In genomic region chr6:131367101-131367500, GRCm38 (mm10) we compare ENCODE assay signal across 9 mouse cellular contexts. TPM values are rescaled to one million over a fixed set of nuclear protein-coding genes. Genes with fewer than 3 reads are reported as not detected.
DNase-seq lines count a peak whose midpoint lies in the region; ATAC-seq and TF ChIP-seq lines count a peak whose summit lies in the region.
"Had no signal": no experiment of that assay in that cellular context is flagged by ENCODE, and none has a peak within 500 bp of the region (broad histone marks: within the 10 kb centered on the region; RNA-seq: fewer than 3 reads in every experiment).

No protein-coding gene starts in this region.

- no peaks in the 10 kb centered on the region for H3K9me3 ChIP-seq in embryonic facial prominence, embryonic 11.5 days (replicated peaks; ENCODE audit: control insufficient read depth, low read length)
- H3K9me3 ChIP-seq in embryonic facial prominence, embryonic 10.5 days = no peaks in the 10 kb centered on the region
- H3K9me3 ChIP-seq in midbrain, embryonic 11.5 days (ENCODE audit: control insufficient read depth, low read length) = no peaks in the 10 kb centered on the region
- no peaks in the 10 kb centered on the region for H3K9me3 ChIP-seq in midbrain, embryonic 10.5 days (replicated peaks)
- H3K9me3 ChIP-seq in midbrain, embryonic 15.5 days = no peaks in the 10 kb centered on the region
- H3K9me3 ChIP-seq: heart, embryonic 13.5 days had no signal

- DNase-seq in embryonic facial prominence, embryonic 11.5 days (ENCODE audit: low spot score) = peak; percentile 30
- DNase-seq in embryonic facial prominence, embryonic 10.5 days (ENCODE audit: low spot score) = no peak
- DNase-seq in midbrain, embryonic 11.5 days (ENCODE audit: low spot score, missing footprints) = peak; percentile 71
- DNase-seq in midbrain, embryonic 10.5 days (ENCODE audit: low spot score) = no peak
- peak; percentile 77 for DNase-seq in adipocyte (ENCODE audit: low spot score)
- peak; percentile 60 for DNase-seq in kidney, adult 2 months
- DNase-seq in adrenal gland, adult 2 months = no peak

- TF ChIP-seq POLR2A in kidney, adult 2 months (IDR thresholded peaks at IDR 0.05; ENCODE audit: low read depth, low read length) = no peak

- H3K9ac ChIP-seq in embryonic facial prominence, embryonic 11.5 days (replicated peaks; ENCODE audit: low read length) = no peak overlapping the region
- H3K9ac ChIP-seq in midbrain, embryonic 11.5 days (ENCODE audit: low read length) = no peak overlapping the region
- H3K9ac ChIP-seq in midbrain, embryonic 15.5 days = no peak overlapping the region
- H3K9ac ChIP-seq: heart, embryonic 13.5 days had no signal

- peak; percentile 63 for TF ChIP-seq CTCF in kidney, adult 2 months (conservative IDR thresholded peaks at IDR 0.05; ENCODE audit: insufficient read depth, insufficient read length, low read depth, low read length)

- H3K4me1 ChIP-seq in embryonic facial prominence, embryonic 11.5 days (ENCODE audit: control insufficient read depth, insufficient read depth, low read length) = no peaks in the 10 kb centered on the region
- no peaks in the 10 kb centered on the region for H3K4me1 ChIP-seq in embryonic facial prominence, embryonic 10.5 days
- H3K4me1 ChIP-seq in midbrain, embryonic 11.5 days (ENCODE audit: control insufficient read depth, insufficient read depth, low read length) = no peaks in the 10 kb centered on the region
- H3K4me1 ChIP-seq in midbrain, embryonic 10.5 days = no peaks in the 10 kb centered on the region
- peaks cover 5% of the 10 kb centered on the region; the same call in 1 of the 2 replicates for H3K4me1 ChIP-seq in kidney, adult 2 months (ENCODE audit: control insufficient read depth, insufficient read depth, low read length)
- H3K4me1 ChIP-seq in midbrain, embryonic 15.5 days = no peaks in the 10 kb centered on the region

- H3K4me2 ChIP-seq in embryonic facial prominence, embryonic 11.5 days (ENCODE audit: low read depth, low read length) = no peak overlapping the region
- no peak overlapping the region for H3K4me2 ChIP-seq in midbrain, embryonic 11.5 days
- no peak overlapping the region for H3K4me2 ChIP-seq in midbrain, embryonic 15.5 days
- H3K4me2 ChIP-seq: heart, embryonic 13.5 days had no signal

- peaks cover 3% of the 10 kb centered on the region; the same call in 1 of the 2 replicates for H3K36me3 ChIP-seq in embryonic facial prominence, embryonic 11.5 days (replicated peaks; ENCODE audit: control insufficient read depth, insufficient read depth, low read depth, low read length)
- peaks cover 87% of the 10 kb centered on the region for H3K36me3 ChIP-seq in embryonic facial prominence, embryonic 10.5 days (replicated peaks)
- H3K36me3 ChIP-seq in midbrain, embryonic 11.5 days (ENCODE audit: control insufficient read depth, insufficient read depth, low read length) = peaks cover 7% of the 10 kb centered on the region
- peaks cover 88% of the 10 kb centered on the region for H3K36me3 ChIP-seq in midbrain, embryonic 10.5 days
- H3K36me3 ChIP-seq in kidney, adult 2 months (ENCODE audit: control insufficient read depth, insufficient read depth, low read length) = no peaks in the 10 kb centered on the region; the same call in none of the 2 replicates
- peaks cover 16% of the 10 kb centered on the region; the same call in 1 of the 2 replicates for H3K36me3 ChIP-seq in midbrain, embryonic 15.5 days (replicated peaks)

- no peak for ATAC-seq in embryonic facial prominence, embryonic 11.5 days (replicated peaks; ENCODE audit: insufficient number of reproducible peaks, low FRiP score, low TSS enrichment, low read depth)
- peak; percentile 50; the same call in 1 of the 2 replicates for ATAC-seq in midbrain, embryonic 11.5 days (ENCODE audit: low FRiP score)
- ATAC-seq in midbrain, embryonic 15.5 days (replicated peaks) = peak; percentile 45; the same call in 1 of the 2 replicates

- no peaks in the 10 kb centered on the region for H3K27me3 ChIP-seq in embryonic facial prominence, embryonic 11.5 days (ENCODE audit: control insufficient read depth, insufficient read depth, low read length)
- H3K27me3 ChIP-seq in embryonic facial prominence, embryonic 10.5 days (replicated peaks; ENCODE audit: low read depth, poor library complexity, severe bottlenecking) = no peaks in the 10 kb centered on the region
- H3K27me3 ChIP-seq in midbrain, embryonic 11.5 days (ENCODE audit: control insufficient read depth, insufficient read depth, low read length) = no peaks in the 10 kb centered on the region
- no peaks in the 10 kb centered on the region for H3K27me3 ChIP-seq in midbrain, embryonic 10.5 days (ENCODE audit: low read depth, poor library complexity, severe bottlenecking)
- no peaks in the 10 kb centered on the region for H3K27me3 ChIP-seq in kidney, adult 2 months (replicated peaks; ENCODE audit: control insufficient read depth, insufficient read depth, low read length)
- H3K27me3 ChIP-seq in midbrain, embryonic 15.5 days (replicated peaks) = no peaks in the 10 kb centered on the region
- H3K27me3 ChIP-seq: heart, embryonic 13.5 days had no signal

- no peak overlapping the region for H3K4me3 ChIP-seq in embryonic facial prominence, embryonic 11.5 days (ENCODE audit: low read depth, low read length)
- H3K4me3 ChIP-seq in embryonic facial prominence, embryonic 10.5 days = no peak overlapping the region
- no peak overlapping the region for H3K4me3 ChIP-seq in midbrain, embryonic 11.5 days (ENCODE audit: low read depth, low read length)
- no peak overlapping the region for H3K4me3 ChIP-seq in midbrain, embryonic 10.5 days
- no peak overlapping the region for H3K4me3 ChIP-seq in kidney, adult 2 months (ENCODE audit: insufficient read depth, low read depth, low read length)
- no peak overlapping the region for H3K4me3 ChIP-seq in midbrain, embryonic 15.5 days
- H3K4me3 ChIP-seq: heart, embryonic 13.5 days had no signal

- H3K27ac ChIP-seq in embryonic facial prominence, embryonic 11.5 days (replicated peaks; ENCODE audit: low read depth, low read length) = no peak overlapping the region
- H3K27ac ChIP-seq in embryonic facial prominence, embryonic 10.5 days (replicated peaks) = no peak overlapping the region
- H3K27ac ChIP-seq in midbrain, embryonic 11.5 days (ENCODE audit: low read depth, low read length) = no peak overlapping the region
- H3K27ac ChIP-seq in midbrain, embryonic 10.5 days (replicated peaks) = no peak overlapping the region
- no peak overlapping the region for H3K27ac ChIP-seq in kidney, adult 2 months (ENCODE audit: insufficient read depth, low read depth, low read length)
- no peak overlapping the region for H3K27ac ChIP-seq in midbrain, embryonic 15.5 days
- H3K27ac ChIP-seq: heart, embryonic 13.5 days had no signal

- WGBS in embryonic facial prominence, embryonic 11.5 days = 49% methylated on average over 4 of the region's 4 CpGs
- WGBS in embryonic facial prominence, embryonic 10.5 days = 53% methylated on average over 4 of the region's 4 CpGs
- 50% methylated on average over 4 of the region's 4 CpGs for WGBS in midbrain, embryonic 11.5 days
- WGBS in midbrain, embryonic 10.5 days = 66% methylated on average over 4 of the region's 4 CpGs
- WGBS in kidney, adult 2 months = 27% methylated on average over 4 of the region's 4 CpGs
- WGBS in midbrain, embryonic 15.5 days = 52% methylated on average over 4 of the region's 4 CpGs

RNA-seq across cellular contexts. Expression of gene Styk1, which starts 13.7 kb away (rescaled TPM):
- polyA plus RNA-seq in embryonic facial prominence, embryonic 11.5 days (2014; fragmentation: Nextera tagmentation; extraction: Ambion mirVana) = 0.50 and 1.4 TPM in 2 replicates
- polyA plus RNA-seq in embryonic facial prominence, embryonic 10.5 days (2016; fragmentation: Nextera tagmentation; extraction: Ambion mirVana) = 0.56 and 0.67 TPM in 2 replicates
- 0.34 and 0.86 TPM in 2 replicates for polyA plus RNA-seq in midbrain, embryonic 11.5 days (2014; fragmentation: Nextera tagmentation; extraction: Ambion mirVana)
- 0.20 and 1.1 TPM in 2 replicates for polyA plus RNA-seq in midbrain, embryonic 10.5 days (2016; fragmentation: Nextera tagmentation; extraction: Ambion mirVana)
- polyA plus RNA-seq in kidney, adult 2 months (2012; rRNA removed) = 2.1 and 2.2 TPM in 2 replicates
- 3.7 and 3.8 TPM in 2 replicates for polyA plus RNA-seq in midbrain, embryonic 15.5 days (2015; fragmentation: Nextera tagmentation; extraction: Ambion mirVana)
- under 1 TPM; 0.12 to 0.52 TPM for total RNA-seq in adrenal gland, adult 2 months (2021)
- polyA plus RNA-seq in adrenal gland, adult 2 months (2012; rRNA removed) = 0.17 TPM in 1 of 2 replicates, not detected in the other

RNA-seq across cellular contexts. Expression of gene Ybx3, which starts 21.2 kb away (rescaled TPM):
- polyA plus RNA-seq in embryonic facial prominence, embryonic 11.5 days (2014; fragmentation: Nextera tagmentation; extraction: Ambion mirVana) = 40.3 and 64.2 TPM in 2 replicates
- 44.2 and 44.7 TPM in 2 replicates for polyA plus RNA-seq in embryonic facial prominence, embryonic 10.5 days (2016; fragmentation: Nextera tagmentation; extraction: Ambion mirVana)
- 36.3 and 38.6 TPM in 2 replicates for polyA plus RNA-seq in midbrain, embryonic 11.5 days (2014; fragmentation: Nextera tagmentation; extraction: Ambion mirVana)
- polyA plus RNA-seq in midbrain, embryonic 10.5 days (2016; fragmentation: Nextera tagmentation; extraction: Ambion mirVana) = 30.7 and 37.8 TPM in 2 replicates
- 38.5 and 38.7 TPM in 2 replicates for polyA plus RNA-seq in kidney, adult 2 months (2012; rRNA removed)
- polyA plus RNA-seq in midbrain, embryonic 15.5 days (2015; fragmentation: Nextera tagmentation; extraction: Ambion mirVana) = 24.2 and 27.1 TPM in 2 replicates
- 100 to 1,000 TPM; 187 to 267 TPM for total RNA-seq in adrenal gland, adult 2 months (2021)
- polyA plus RNA-seq in adrenal gland, adult 2 months (2012; rRNA removed) = 60.1 and 184 TPM in 2 replicates

Comparison
In these comparisons a context has a peak if more than half of its experiments do, and no peak if none do; other contexts are left out.
1. DNase-seq: peak in embryonic facial prominence, embryonic 11.5 days (single experiment), midbrain, embryonic 11.5 days (single experiment), adipocyte (single experiment) and kidney, adult 2 months (single experiment); none in embryonic facial prominence, embryonic 10.5 days (single experiment), midbrain, embryonic 10.5 days (single experiment) and adrenal gland, adult 2 months (single experiment).